Mouse (Mus musculus) midbrain, postnatal 0 days (tissue): ENCODE measurements around the gene Polr2h. TPM values are rescaled to one million over a fixed set of nuclear protein-coding genes. Genes with fewer than 3 reads are reported as not detected.

ENCODE experiments used
- ATAC-seq: fragments of 200-750 bp; cut with Nextera tagmentation; 2 replicates; pipeline ENCODE4 v1.8.0; 2017; ENCODE audit warnings: moderate number of reproducible peaks, mild to moderate bottlenecking, moderate TSS enrichment, moderate library complexity; ENCODE audit not compliant: low FRiP score
- DNase-seq: peaks from one replicate; pipeline ENCODE4 v3.0.0-alpha.2; 2015; ENCODE audit warnings: low spot score
- H3K27ac ChIP-seq: fragments of 300-500 bp; sonication (generic); 2 replicates; pipeline ENCODE4 v1.5.1; 2014; ENCODE audit warnings: low read depth, mild to moderate bottlenecking, low read length, mixed read lengths
- H3K27me3 ChIP-seq: fragments of 300-500 bp; sonication (generic); 2 replicates; pipeline ENCODE4 v1.6.1; 2014; ENCODE audit warnings: low read length, control low read depth, mixed read lengths; ENCODE audit not compliant: insufficient read depth
- H3K36me3 ChIP-seq: fragments of 300-500 bp; sonication (generic); 2 replicates; pipeline ENCODE4 v1.6.1; 2014; ENCODE audit warnings: low read length, control low read depth, mixed read lengths; ENCODE audit not compliant: insufficient read depth
- H3K4me1 ChIP-seq: fragments of 300-500 bp; sonication (generic); 2 replicates; pipeline ENCODE4 v1.6.1; 2014; ENCODE audit warnings: mild to moderate bottlenecking, control low read depth, antibody characterized with exemption, low read length, mixed read lengths; ENCODE audit not compliant: insufficient read depth
- H3K4me2 ChIP-seq: fragments of 300-500 bp; sonication (generic); 2 replicates; pipeline ENCODE4 v1.6.1; 2014; ENCODE audit warnings: low read depth, mild to moderate bottlenecking, low read length, mixed read lengths; ENCODE audit not compliant: poor library complexity, severe bottlenecking
- H3K4me3 ChIP-seq: fragments of 300-500 bp; sonication (generic); 2 replicates; pipeline ENCODE4 v1.5.1; 2014; ENCODE audit warnings: low read depth, mild to moderate bottlenecking, low read length, moderate library complexity
- H3K9ac ChIP-seq: fragments of 300-500 bp; sonication (generic); replicated peaks from 2 replicates; pipeline ENCODE4 v1.6.1; 2014; ENCODE audit warnings: mild to moderate bottlenecking, low read length, moderate library complexity, mixed read lengths; ENCODE audit not compliant: poor library complexity, severe bottlenecking
- H3K9me3 ChIP-seq: fragments of 300-500 bp; sonication (generic); 2 replicates; pipeline ENCODE4 v1.6.1; 2016; ENCODE audit warnings: low read length, control low read depth
- CTCF ChIP-seq: IDR thresholded peaks from 2 replicates; pipeline ENCODE4 v1.5.1; 2016; ENCODE audit warnings: antibody characterized with exemption, mild to moderate bottlenecking
- WGBS: fragments of 180-500 bp; shearing (Covaris S2); extraction: QIAGEN DNeasy Blood & Tissue Kit; methylation state at CpG from one replicate; pipeline ENCODE4 v1.1.7; 2014; 5-methylcytosine and 5-hydroxymethylcytosine counted together
- polyA plus RNA-seq: library from polyadenylated mRNA; unstranded; fragments of >200 nt; fragmentation: Nextera tagmentation; extraction: Ambion mirVana; gene quantifications from 2 replicates; pipeline ENCODE4 v1.2.1, GENCODE M21; 2015
- total RNA-seq: library from RNA; depleted of rRNA; stranded (reverse); fragments of >200 nt; gene quantifications from 2 replicates; pipeline ENCODE4 v1.2.3, GENCODE M21; 2014

Gene Polr2h
- total and polyA plus RNA-seq, 2 experiments from 2014 or later = 40.3 to 72.3 TPM

DNA sequence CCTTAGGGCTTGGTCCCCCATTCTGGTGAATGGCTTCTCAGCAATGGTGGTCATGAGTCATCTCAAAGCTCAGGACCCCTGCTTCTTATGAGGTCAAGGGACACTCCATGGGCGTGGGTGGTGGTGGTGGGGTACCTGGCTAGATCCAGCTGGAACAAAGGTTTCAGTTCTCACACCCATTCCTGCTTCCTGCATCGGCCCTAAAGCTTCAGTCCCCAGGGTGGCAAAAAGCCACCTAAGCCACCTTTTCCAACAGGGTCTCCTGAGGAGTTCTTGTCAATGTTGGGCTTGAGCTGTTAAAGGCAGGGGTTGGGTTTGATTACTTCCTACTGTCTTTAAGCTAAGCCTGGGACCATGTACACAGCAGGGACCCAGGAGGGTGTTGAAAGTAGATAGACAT, 2.3 kb upstream of the Polr2h start:
- Histone ChIP-seq H3K9me3 (no peaks in the 10 kb centered on the region), H3K27me3 (no peaks in the 10 kb centered on the region), H3K4me3 (peak overlapping the region; percentile 56), H3K4me1 (peaks cover 12% of the 10 kb centered on the region), H3K9ac (peak overlapping the region; percentile 86), H3K4me2 (peak overlapping the region; percentile 94), H3K27ac (no peak overlapping the region), H3K36me3 (peaks cover 18% of the 10 kb centered on the region)
- WGBS = 51% methylated on average over 2 of the region's 2 CpGs
- DNase-seq (no peak), ATAC-seq (no peak)
- TF ChIP-seq CTCF = no peak

DNA sequence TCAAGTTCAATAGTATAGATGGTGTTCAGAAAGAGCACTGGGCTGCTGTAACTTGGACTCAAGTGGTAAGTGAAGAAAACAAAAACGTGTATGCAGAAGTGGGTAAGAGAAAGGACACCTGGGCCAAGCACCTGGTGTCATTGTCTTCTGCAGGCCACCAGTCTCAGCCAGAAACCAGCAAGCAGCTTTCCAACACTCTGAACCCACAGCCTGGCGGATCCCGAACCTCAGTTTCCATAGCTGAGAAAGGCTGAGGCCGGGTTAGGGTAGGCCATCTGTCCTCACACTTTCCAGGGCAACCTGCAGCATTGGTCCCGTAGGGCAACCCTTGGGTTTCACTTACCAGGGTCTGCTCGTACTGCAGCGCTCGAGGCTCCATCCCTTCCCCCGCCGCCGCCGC, 1.9 kb upstream of the Polr2h start:
- no peaks in the 10 kb centered on the region for H3K27me3 ChIP-seq
- peak overlapping the region; percentile 96 for H3K27ac ChIP-seq
- WGBS = under 1% methylated on average over 12 of the region's 12 CpGs
- H3K4me3 ChIP-seq = peak overlapping the region; percentile 56
- H3K4me1 ChIP-seq = peaks cover 12% of the 10 kb centered on the region
- peak overlapping the region; percentile 94 for H3K4me2 ChIP-seq
- peaks cover 15% of the 10 kb centered on the region; the same call in 1 of the 2 replicates for H3K36me3 ChIP-seq
- no peak for TF ChIP-seq CTCF
- peak overlapping the region; percentile 86 for H3K9ac ChIP-seq
- peak; percentile 10 for ATAC-seq
- H3K9me3 ChIP-seq = no peaks in the 10 kb centered on the region
- no peak for DNase-seq

DNA sequence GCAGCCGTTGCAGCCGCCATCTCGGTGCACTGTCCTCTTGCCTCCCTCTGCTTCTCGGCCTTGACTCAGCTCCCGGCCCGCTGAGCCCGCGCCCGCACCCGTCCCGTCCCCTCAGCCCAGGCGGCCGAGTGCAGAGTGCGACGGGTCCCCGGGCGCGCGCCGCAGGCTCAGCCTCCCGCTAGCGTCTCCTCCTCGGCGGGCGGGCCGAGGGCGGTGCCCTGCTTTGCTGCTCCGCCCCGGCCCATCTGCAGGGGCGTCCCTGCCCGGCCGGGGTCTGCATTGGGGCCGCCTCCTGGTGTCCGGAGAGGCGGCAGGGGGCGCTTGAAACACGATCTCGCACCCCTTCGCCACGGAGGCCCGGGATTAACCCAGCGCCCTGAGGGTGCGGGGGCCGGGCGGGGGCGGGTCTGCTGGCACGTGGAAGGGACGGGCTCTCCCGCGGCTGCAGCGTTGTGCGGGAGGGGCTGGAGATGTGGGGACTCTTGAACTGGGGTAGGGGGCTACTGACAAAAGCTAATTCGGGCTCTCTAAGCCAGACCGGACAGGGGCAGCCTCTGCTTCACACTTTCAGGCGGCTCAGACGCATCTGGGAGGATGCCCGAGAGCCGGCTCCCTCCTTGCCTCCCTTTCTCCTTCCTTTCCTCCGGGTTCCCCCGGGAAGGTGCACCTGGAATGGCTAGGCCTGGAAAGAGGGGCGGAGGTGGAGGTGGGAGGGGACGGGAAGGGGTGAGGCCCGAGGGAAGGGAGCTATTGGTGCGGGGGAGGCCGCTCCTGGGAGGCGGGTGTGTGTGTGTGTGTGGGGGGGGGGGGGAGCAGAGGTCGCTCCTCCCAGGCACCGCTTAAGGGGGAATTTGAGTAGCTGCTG, 1.3 kb upstream of the Polr2h start:
- Histone ChIP-seq H3K27me3 (no peaks in the 10 kb centered on the region), H3K4me2 (peak overlapping the region; percentile 94), H3K36me3 (peaks cover 15% of the 10 kb centered on the region; the same call in 1 of the 2 replicates), H3K4me1 (peaks cover 12% of the 10 kb centered on the region), H3K27ac (peak overlapping the region; percentile 96), H3K9me3 (no peaks in the 10 kb centered on the region), H3K4me3 (peak overlapping the region; percentile 56), H3K9ac (peak overlapping the region; percentile 86)
- ATAC-seq (peak; percentile 63), DNase-seq (peak; percentile 83)
- under 1% methylated on average over 59 of the region's 68 CpGs for WGBS
- TF ChIP-seq CTCF = peak; percentile 64

DNA sequence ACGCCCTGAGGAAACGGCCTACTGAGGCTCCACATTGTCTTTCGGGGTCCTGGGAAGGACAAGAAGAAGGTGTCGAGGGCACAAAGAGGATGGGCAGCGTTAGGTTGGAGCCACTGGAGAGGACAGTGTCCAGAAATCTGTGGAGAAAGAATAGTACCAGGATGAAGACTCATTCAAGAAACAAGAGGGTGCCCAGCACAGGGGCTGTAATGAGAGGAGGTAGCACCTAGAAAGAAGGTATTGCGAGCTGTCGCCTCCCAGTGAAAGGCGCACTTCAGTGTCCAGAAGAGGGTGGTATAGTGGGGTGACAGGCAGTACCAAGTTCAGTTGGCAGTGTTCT, 654 bp upstream of the Polr2h start:
- ATAC-seq (no peak), DNase-seq (no peak)
- Histone ChIP-seq H3K4me1 (peaks cover 12% of the 10 kb centered on the region), H3K4me2 (peak overlapping the region; percentile 94), H3K27me3 (no peaks in the 10 kb centered on the region), H3K4me3 (peak overlapping the region; percentile 56), H3K27ac (peak overlapping the region; percentile 96), H3K9me3 (no peaks in the 10 kb centered on the region), H3K36me3 (peaks cover 15% of the 10 kb centered on the region; the same call in 1 of the 2 replicates), H3K9ac (peak overlapping the region; percentile 86)
- peak; percentile 36; the same call in 1 of the 2 replicates for TF ChIP-seq CTCF
- 3% methylated on average over 8 of the region's 8 CpGs for WGBS

DNA sequence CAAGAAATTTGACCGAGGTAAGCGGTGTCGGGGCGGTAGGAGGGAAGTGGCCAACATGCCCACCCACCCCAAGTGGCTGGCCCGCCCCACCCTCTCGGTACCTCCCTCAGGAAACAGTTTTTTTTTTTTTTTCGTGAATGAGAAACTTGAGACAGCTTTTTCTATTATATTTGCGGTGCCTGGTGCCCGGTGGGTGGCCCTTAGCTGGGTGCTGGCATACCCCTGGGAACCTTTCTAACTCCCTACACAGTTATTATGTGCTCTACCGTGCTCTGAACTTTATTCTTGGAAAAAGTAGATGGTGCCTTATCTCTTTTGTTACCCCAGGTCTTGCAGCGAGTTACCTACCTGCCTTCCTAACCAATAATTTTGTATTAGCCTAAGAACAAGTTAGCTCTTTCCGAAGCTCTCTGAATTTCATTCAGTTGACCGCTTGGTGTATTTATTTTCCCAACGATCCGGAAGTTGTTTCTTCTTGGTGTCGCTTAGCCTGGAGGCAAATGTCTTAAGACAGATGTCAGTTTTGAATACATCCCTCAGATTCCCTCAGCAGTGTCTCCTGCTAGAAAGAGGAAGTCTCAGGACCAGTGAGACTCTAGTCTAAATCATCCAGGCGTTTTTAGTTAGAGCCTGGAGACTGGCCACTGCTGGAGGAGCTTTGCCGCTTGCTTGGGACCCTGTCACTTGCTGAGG, 659 bp downstream of the Polr2h start:
- Histone ChIP-seq H3K27ac (0 out of 2 replicates have a peak overlapping the region, but pooled peaks have one; percentile 51), H3K27me3 (no peaks in the 10 kb centered on the region), H3K9ac (peak overlapping the region; percentile 59), H3K36me3 (peaks cover 13% of the 10 kb centered on the region), H3K4me2 (peak overlapping the region; percentile 94), H3K4me3 (peak overlapping the region; percentile 56), H3K4me1 (peaks cover 12% of the 10 kb centered on the region), H3K9me3 (no peaks in the 10 kb centered on the region)
- 4% methylated on average over 18 of the region's 18 CpGs for WGBS
- ATAC-seq (no peak; the same call in 1 of the 2 replicates), DNase-seq (no peak)
- TF ChIP-seq CTCF = no peak

DNA sequence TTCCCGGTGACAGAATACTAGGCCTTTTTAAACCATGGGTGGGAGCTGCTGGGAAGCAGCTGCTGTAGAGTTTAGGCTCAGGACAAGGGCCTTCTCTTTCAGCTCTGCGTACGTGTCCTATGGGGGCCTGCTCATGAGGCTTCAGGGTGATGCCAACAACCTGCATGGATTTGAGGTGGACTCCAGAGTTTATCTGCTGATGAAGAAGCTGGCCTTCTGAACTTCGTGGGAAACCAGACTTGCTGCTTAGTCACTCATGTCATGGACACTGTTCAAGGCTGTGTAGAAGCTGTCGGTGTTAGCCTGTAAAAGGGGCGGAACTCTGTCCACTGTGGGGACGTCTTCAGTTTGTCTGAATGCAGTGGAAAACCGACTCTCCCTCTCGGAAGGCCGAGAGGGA, 4.3 kb downstream of the Polr2h start:
- no peak overlapping the region for H3K4me2 ChIP-seq
- no peak for TF ChIP-seq CTCF
- H3K9ac ChIP-seq = no peak overlapping the region
- H3K9me3 ChIP-seq = no peaks in the 10 kb centered on the region
- DNase-seq = no peak
- 90% methylated on average over 10 of the region's 10 CpGs for WGBS
- no peak for ATAC-seq
- no peaks in the 10 kb centered on the region for H3K27me3 ChIP-seq
- no peak overlapping the region for H3K27ac ChIP-seq
- peaks cover 13% of the 10 kb centered on the region for H3K36me3 ChIP-seq
- H3K4me1 ChIP-seq = no peaks in the 10 kb centered on the region
- H3K4me3 ChIP-seq = no peak overlapping the region
